ENCODE assay signal across 18 mouse cellular contexts in genomic region chr3:59204719-59205503, GRCm38 (mm10). TPM values are rescaled to one million over a fixed set of nuclear protein-coding genes. Genes with fewer than 3 reads are reported as not detected.
A peak's percentile ranks its signal among the peaks of the same experiment; 100 is the strongest.
DNase-seq lines count a peak whose midpoint lies in the region; ATAC-seq and TF ChIP-seq lines count a peak whose summit lies in the region.
"Had no signal": no experiment of that assay in that cellular context is flagged by ENCODE, and none has a peak within 500 bp of the region (broad histone marks: within the 10 kb centered on the region; RNA-seq: fewer than 3 reads in every experiment).

No protein-coding gene starts in this region.

- no peak for TF ChIP-seq POLR2A in brain, embryonic 14.5 days (IDR thresholded peaks at IDR 0.05; ENCODE audit: borderline replicate concordance, extremely low read depth, insufficient read depth, insufficient read length, poor library complexity, severe bottlenecking)

- no peaks in the 10 kb centered on the region for H3K36me3 ChIP-seq in heart, embryonic 12.5 days
- H3K36me3 ChIP-seq: liver, embryonic 15.5 days had no signal

- no peaks in the 10 kb centered on the region for H3K9me3 ChIP-seq in heart, embryonic 12.5 days (replicated peaks)
- H3K9me3 ChIP-seq: liver, embryonic 15.5 days had no signal

- peak overlapping the region; percentile 77 for H3K27ac ChIP-seq in heart, embryonic 12.5 days (ENCODE audit: poor library complexity, severe bottlenecking)
- H3K27ac ChIP-seq: liver, embryonic 15.5 days had no signal

- peak; percentile 58; the same call in 1 of the 2 replicates for ATAC-seq in heart, embryonic 12.5 days (ENCODE audit: insufficient number of reproducible peaks, low FRiP score)
- ATAC-seq in monocyte, adult 5-6 weeks (replicated peaks; ENCODE audit: insufficient number of reproducible peaks, low FRiP score, low TSS enrichment, poor library complexity, severe bottlenecking), result peak; percentile 45; the same call in 1 of the 2 replicates
- ATAC-seq: forebrain, postnatal 0 days had no signal

- no peak for DNase-seq in heart, adult 18-20 months
- DNase-seq in brain, embryonic 14.5 days (ENCODE audit: low read depth), result peak; percentile 13
- peak; percentile 22 to 32 for DNase-seq in heart, postnatal 10 days
- no peak for DNase-seq in left cerebral cortex, postnatal 25 days (ENCODE audit: low spot score in 2 of 2)
- DNase-seq in gastrocnemius, postnatal 25 days, result no peak
- DNase-seq: adrenal gland, postnatal 14 days; cerebellum, adult 18-20 months; forebrain, postnatal 0 days; kidney, adult 11 months; right cerebral cortex, postnatal 25 days; thymus, postnatal 4 days had no signal

- H3K9ac ChIP-seq in heart, embryonic 12.5 days, result no peak overlapping the region
- H3K9ac ChIP-seq: forebrain, postnatal 0 days; liver, embryonic 15.5 days had no signal

- no peaks in the 10 kb centered on the region for H3K27me3 ChIP-seq in heart, embryonic 12.5 days (replicated peaks)
- H3K27me3 ChIP-seq: CH12.LX; liver, embryonic 15.5 days had no signal

- no peak overlapping the region for H3K4me3 ChIP-seq in heart, embryonic 12.5 days
- H3K4me3 ChIP-seq: liver, embryonic 15.5 days had no signal

- intact Hi-C loops in heart, postnatal 10 days (cut with DNase I), result no loop called here
- intact Hi-C loops in left cerebral cortex, postnatal 25 days (cut with DNase I), result no loop called here

- no peak for TF ChIP-seq CTCF in brain, embryonic 14.5 days (IDR thresholded peaks at IDR 0.05; ENCODE audit: borderline replicate concordance, extremely low read depth, insufficient read depth, insufficient read length)

- peak overlapping the region; percentile 38 for H3K4me2 ChIP-seq in heart, embryonic 12.5 days
- H3K4me2 ChIP-seq: liver, embryonic 15.5 days had no signal

- WGBS in heart, embryonic 12.5 days, result 19% methylated on average over 11 of the region's 11 CpGs

- peaks cover 34% of the 10 kb centered on the region for H3K4me1 ChIP-seq in heart, embryonic 12.5 days (replicated peaks)

RNA-seq across cellular contexts. Expression of gene P2ry13, which starts 5.8 kb away (rescaled TPM):
- 0.45 and 0.79 TPM in 2 replicates for polyA plus RNA-seq in heart, embryonic 12.5 days (2016; fragmentation: Nextera tagmentation; extraction: Ambion mirVana)
- total RNA-seq in heart, adult 18-20 months (2021), result 1 to 10 TPM in 1 of 2 experiments, under 1 TPM in 1; 0.60 to 1.1 TPM
- polyA plus RNA-seq in brain, embryonic 14.5 days (2012; rRNA removed), result 1.6 TPM in 2 replicates
- total RNA-seq in heart, postnatal 10 days (2021), result under 1 TPM; 0.69 to 0.79 TPM
- 1.2 TPM in 1 of 3 replicates, not detected in the others for total RNA-seq in monocyte, adult 5-6 weeks (2017)
- 10 to 100 TPM; 10.6 to 11.1 TPM for total RNA-seq in left cerebral cortex, postnatal 25 days (2021)
- total RNA-seq in gastrocnemius, postnatal 25 days (2021), result under 1 TPM; 0.13 to 0.41 TPM

RNA-seq across cellular contexts. Expression of gene Gpr87, which starts 10.0 kb away (rescaled TPM):
- 0.14 TPM in 1 of 2 replicates, not detected in the other for polyA plus RNA-seq in heart, embryonic 12.5 days (2016; fragmentation: Nextera tagmentation; extraction: Ambion mirVana)
- not detected for total RNA-seq in heart, adult 18-20 months (2021)
- polyA plus RNA-seq in brain, embryonic 14.5 days (2012; rRNA removed), result 0.08 and 0.48 TPM in 2 replicates
- total RNA-seq in heart, postnatal 10 days (2021), result not detected
- not detected in 3 replicates for total RNA-seq in monocyte, adult 5-6 weeks (2017)
- not detected for total RNA-seq in left cerebral cortex, postnatal 25 days (2021)
- not detected for total RNA-seq in gastrocnemius, postnatal 25 days (2021)
- total RNA-seq: adrenal gland, postnatal 14 days; CH12.LX; forebrain, postnatal 0 days; hematopoietic stem cell, adult 5-6 weeks; layer of hippocampus, adult 18-20 months; left cerebral cortex, postnatal 10 days had no signal
- polyA plus RNA-seq: forebrain, postnatal 0 days; liver, embryonic 15.5 days had no signal

RNA-seq across cellular contexts. Expression of gene P2ry14, which starts 51.5 kb away (rescaled TPM):
- polyA plus RNA-seq in heart, embryonic 12.5 days (2016; fragmentation: Nextera tagmentation; extraction: Ambion mirVana), result 1.1 and 1.8 TPM in 2 replicates
- 1 to 10 TPM; 4.1 to 4.7 TPM for total RNA-seq in heart, adult 18-20 months (2021)
- 1.0 and 1.4 TPM in 2 replicates for polyA plus RNA-seq in brain, embryonic 14.5 days (2012; rRNA removed)
- 1 to 10 TPM; 6.0 to 6.7 TPM for total RNA-seq in heart, postnatal 10 days (2021)
- total RNA-seq in monocyte, adult 5-6 weeks (2017), result 9.4 to 15.8 TPM (median 14.8 TPM) in 3 replicates
- total RNA-seq in left cerebral cortex, postnatal 25 days (2021), result 1 to 10 TPM; 2.3 to 2.4 TPM
- total RNA-seq in gastrocnemius, postnatal 25 days (2021), result 1 to 10 TPM; 1.3 to 2.1 TPM

RNA-seq across cellular contexts. Expression of gene P2ry12, which starts 57.8 kb away (rescaled TPM):
- 1.5 and 2.1 TPM in 2 replicates for polyA plus RNA-seq in heart, embryonic 12.5 days (2016; fragmentation: Nextera tagmentation; extraction: Ambion mirVana)
- total RNA-seq in heart, adult 18-20 months (2021), result 1 to 10 TPM; 1.9 to 3.1 TPM
- 6.6 and 6.7 TPM in 2 replicates for polyA plus RNA-seq in brain, embryonic 14.5 days (2012; rRNA removed)
- total RNA-seq in heart, postnatal 10 days (2021), result 1 to 10 TPM; 2.0 to 2.1 TPM
- total RNA-seq in monocyte, adult 5-6 weeks (2017), result 1.3 to 22.3 TPM (median 6.2 TPM) in 3 replicates
- 10 to 100 TPM; 50.0 to 51.8 TPM for total RNA-seq in left cerebral cortex, postnatal 25 days (2021)
- total RNA-seq in gastrocnemius, postnatal 25 days (2021), result 1 to 10 TPM in 1 of 2 experiments, under 1 TPM in 1; 0.84 to 1.4 TPM

Comparison
In these comparisons a context has a peak if more than half of its experiments do, and no peak if none do; other contexts are left out.
1. DNase-seq: peak in brain, embryonic 14.5 days (single experiment) and heart, postnatal 10 days (2 of 2); none in heart, adult 18-20 months (0 of 2), left cerebral cortex, postnatal 25 days (0 of 2) and gastrocnemius, postnatal 25 days (single experiment).